Mouse (Mus musculus): Measurements from ENCODE around the gene Gtpbp8. TPM values are rescaled to one million over a fixed set of nuclear protein-coding genes. Genes with fewer than 3 reads are reported as not detected.

Gtpbp8 gene
- polyA plus RNA-seq, 1 experiment from 2014 or later = 24.0 TPM

- Histone ChIP-seq H3K9ac (no peak overlapping the region), H3K27ac (no peak overlapping the region), H3K9me3 (replicated peaks) (no peaks in the 10 kb centered on the region), H3K4me2 (no peak overlapping the region), H3K4me3 (replicated peaks) (no peak overlapping the region), H3K4me1 (replicated peaks) (no peaks in the 10 kb centered on the region), H3K36me3 (no peaks in the 10 kb centered on the region), H3K27me3 (no peaks in the 10 kb centered on the region)
- 14% methylated on average over 5 of the region's 5 CpGs for WGBS (ENCODE audit: insufficient replicate concordance)
- ATAC-seq (ENCODE audit: low read depth) = no peak
- no peak for DNase-seq
These were observed 43.9 kb downstream of the Gtpbp8 start for GRCm38 (mm10) chr16:44702272-44702671.

GRCm38 (mm10) chr16:44701155-44701554 lies 45.0 kb downstream of the Gtpbp8 start:
- Histone ChIP-seq H3K27me3 (no peaks in the 10 kb centered on the region), H3K9me3 (replicated peaks) (no peaks in the 10 kb centered on the region), H3K4me2 (no peak overlapping the region), H3K27ac (no peak overlapping the region), H3K4me1 (replicated peaks) (no peaks in the 10 kb centered on the region), H3K9ac (no peak overlapping the region), H3K36me3 (no peaks in the 10 kb centered on the region), H3K4me3 (replicated peaks) (no peak overlapping the region)
- ATAC-seq (ENCODE audit: low read depth) = no peak
- DNase-seq = no peak
- 57% methylated on average over 3 of the region's 3 CpGs for WGBS (ENCODE audit: insufficient replicate concordance)

- ATAC-seq (ENCODE audit: low read depth) (no peak), DNase-seq (no peak)
- H3K9me3 ChIP-seq (replicated peaks) = no peaks in the 10 kb centered on the region
- H3K27me3 ChIP-seq = no peaks in the 10 kb centered on the region
- no peak overlapping the region for H3K27ac ChIP-seq
- no peak overlapping the region for H3K4me3 ChIP-seq (replicated peaks)
- H3K4me1 ChIP-seq (replicated peaks) = no peaks in the 10 kb centered on the region
- 75% methylated on average over 5 of the region's 5 CpGs for WGBS (ENCODE audit: insufficient replicate concordance)
- no peaks in the 10 kb centered on the region for H3K36me3 ChIP-seq
- no peak overlapping the region for H3K9ac ChIP-seq
- H3K4me2 ChIP-seq = no peak overlapping the region
These were observed 48.5 kb downstream of the Gtpbp8 start for GRCm38 (mm10) chr16:44697473-44698205.

GRCm38 (mm10) chr16:44695859-44696620 lies 50.1 kb downstream of the Gtpbp8 start:
- Histone ChIP-seq H3K27ac (no peak overlapping the region), H3K9ac (no peak overlapping the region), H3K4me2 (no peak overlapping the region), H3K36me3 (no peaks in the 10 kb centered on the region), H3K9me3 (replicated peaks) (no peaks in the 10 kb centered on the region), H3K4me3 (replicated peaks) (no peak overlapping the region), H3K27me3 (no peaks in the 10 kb centered on the region), H3K4me1 (replicated peaks) (no peaks in the 10 kb centered on the region)
- DNase-seq (no peak), ATAC-seq (ENCODE audit: low read depth) (no peak)
- 48% methylated on average over 12 of the region's 12 CpGs for WGBS (ENCODE audit: insufficient replicate concordance)

GRCm38 (mm10) chr16:44695214-44695858 lies 50.8 kb downstream of the Gtpbp8 start:
- no peak overlapping the region for H3K27ac ChIP-seq
- WGBS (ENCODE audit: insufficient replicate concordance) = 58% methylated on average over 8 of the region's 8 CpGs

GRCm38 (mm10) chr16:44693695-44694094 lies 52.5 kb downstream of the Gtpbp8 start:
- no peak overlapping the region for H3K9ac ChIP-seq
- peaks cover 10% of the 10 kb centered on the region for H3K27me3 ChIP-seq
- no peak for ATAC-seq (ENCODE audit: low read depth)
- no peaks in the 10 kb centered on the region for H3K36me3 ChIP-seq
- H3K27ac ChIP-seq = no peak overlapping the region
- WGBS (ENCODE audit: insufficient replicate concordance) = 53% methylated on average over 6 of the region's 6 CpGs
- no peaks in the 10 kb centered on the region for H3K9me3 ChIP-seq (replicated peaks)
- no peaks in the 10 kb centered on the region for H3K4me1 ChIP-seq (replicated peaks)
- DNase-seq = no peak
- no peak overlapping the region for H3K4me2 ChIP-seq
- no peak overlapping the region for H3K4me3 ChIP-seq (replicated peaks)

More at GRCm38 (mm10) chr16:44695214-44695858, 50.8 kb downstream of the Gtpbp8 start:
- H3K4me3 ChIP-seq (replicated peaks) = no peak overlapping the region
- H3K4me1 ChIP-seq (replicated peaks) = no peaks in the 10 kb centered on the region
- H3K36me3 ChIP-seq = no peaks in the 10 kb centered on the region
- DNase-seq (no peak), ATAC-seq (ENCODE audit: low read depth) (no peak)
- H3K9me3 ChIP-seq (replicated peaks) = no peaks in the 10 kb centered on the region
- H3K27me3 ChIP-seq = no peaks in the 10 kb centered on the region
- H3K4me2 ChIP-seq = no peak overlapping the region
- no peak overlapping the region for H3K9ac ChIP-seq

- Histone ChIP-seq H3K27ac (no peak overlapping the region), H3K9ac (no peak overlapping the region), H3K4me1 (replicated peaks) (no peaks in the 10 kb centered on the region), H3K9me3 (replicated peaks) (no peaks in the 10 kb centered on the region), H3K27me3 (peaks cover 13% of the 10 kb centered on the region), H3K4me3 (replicated peaks) (no peak overlapping the region), H3K36me3 (no peaks in the 10 kb centered on the region), H3K4me2 (no peak overlapping the region)
- DNase-seq (no peak), ATAC-seq (ENCODE audit: low read depth) (no peak)
- 42% methylated on average over 1 of the region's 1 CpGs for WGBS (ENCODE audit: insufficient replicate concordance)
These were observed 53.6 kb downstream of the Gtpbp8 start for GRCm38 (mm10) chr16:44692541-44692940.

GRCm38 (mm10) chr16:44691561-44692141 lies 54.5 kb downstream of the Gtpbp8 start:
- Histone ChIP-seq H3K9me3 (replicated peaks) (no peaks in the 10 kb centered on the region), H3K4me2 (no peak overlapping the region)

GRCm38 (mm10) chr16:44691066-44691465 lies 55.1 kb downstream of the Gtpbp8 start:
- Histone ChIP-seq H3K9ac (no peak overlapping the region), H3K27ac (no peak overlapping the region), H3K4me1 (replicated peaks) (no peaks in the 10 kb centered on the region), H3K9me3 (replicated peaks) (no peaks in the 10 kb centered on the region), H3K36me3 (no peaks in the 10 kb centered on the region), H3K4me3 (replicated peaks) (no peak overlapping the region), H3K27me3 (peaks cover 13% of the 10 kb centered on the region), H3K4me2 (no peak overlapping the region)
- ATAC-seq (ENCODE audit: low read depth) (no peak), DNase-seq (no peak)
- WGBS (ENCODE audit: insufficient replicate concordance) = 49% methylated on average over 2 of the region's 2 CpGs

More at GRCm38 (mm10) chr16:44691561-44692141, 54.5 kb downstream of the Gtpbp8 start:
- H3K4me1 ChIP-seq (replicated peaks) = no peaks in the 10 kb centered on the region
- peaks cover 13% of the 10 kb centered on the region for H3K27me3 ChIP-seq
- H3K36me3 ChIP-seq = no peaks in the 10 kb centered on the region
- ATAC-seq (ENCODE audit: low read depth) (no peak), DNase-seq (no peak)
- no peak overlapping the region for H3K27ac ChIP-seq
- WGBS (ENCODE audit: insufficient replicate concordance) = 33% methylated on average over 17 of the region's 17 CpGs
- H3K9ac ChIP-seq = no peak overlapping the region
- H3K4me3 ChIP-seq (replicated peaks) = no peak overlapping the region

GRCm38 (mm10) chr16:44690501-44690900 lies 55.7 kb downstream of the Gtpbp8 start:
- Histone ChIP-seq H3K4me2 (no peak overlapping the region), H3K9me3 (replicated peaks) (no peaks in the 10 kb centered on the region), H3K9ac (no peak overlapping the region), H3K4me3 (replicated peaks) (no peak overlapping the region), H3K27ac (no peak overlapping the region), H3K27me3 (peaks cover 13% of the 10 kb centered on the region), H3K4me1 (replicated peaks) (no peaks in the 10 kb centered on the region), H3K36me3 (no peaks in the 10 kb centered on the region)
- DNase-seq (no peak), ATAC-seq (ENCODE audit: low read depth) (no peak)
- WGBS (ENCODE audit: insufficient replicate concordance) = 39% methylated on average over 2 of the region's 2 CpGs

GRCm38 (mm10) chr16:44688507-44688906 lies 57.7 kb downstream of the Gtpbp8 start:
- H3K27ac ChIP-seq = no peak overlapping the region
- DNase-seq = no peak
- 16% methylated on average over 4 of the region's 4 CpGs for WGBS (ENCODE audit: insufficient replicate concordance)

More at GRCm38 (mm10) chr16:44688507-44688906, 57.7 kb downstream of the Gtpbp8 start:
- Histone ChIP-seq H3K9ac (no peak overlapping the region), H3K4me1 (replicated peaks) (no peaks in the 10 kb centered on the region), H3K4me2 (no peak overlapping the region), H3K36me3 (no peaks in the 10 kb centered on the region), H3K27me3 (peaks cover 13% of the 10 kb centered on the region), H3K9me3 (replicated peaks) (no peaks in the 10 kb centered on the region), H3K4me3 (replicated peaks) (no peak overlapping the region)
- no peak for ATAC-seq (ENCODE audit: low read depth)

Measured in liver, embryonic 13.5 days (tissue).